Mouse (Mus musculus): ENCODE measurements around the gene Ms4a2. TPM values are rescaled to one million over a fixed set of nuclear protein-coding genes. Genes with fewer than 3 reads are reported as not detected.

Ms4a2 gene
- 0.12 TPM for polyA plus RNA-seq (2014; fragmentation: Illumina TruSeq; extraction: RNeasy Lipid Tissue Mini Kit (QIAGEN cat#74804); ENCODE audit: low read depth, low replicate concordance)

DNA sequence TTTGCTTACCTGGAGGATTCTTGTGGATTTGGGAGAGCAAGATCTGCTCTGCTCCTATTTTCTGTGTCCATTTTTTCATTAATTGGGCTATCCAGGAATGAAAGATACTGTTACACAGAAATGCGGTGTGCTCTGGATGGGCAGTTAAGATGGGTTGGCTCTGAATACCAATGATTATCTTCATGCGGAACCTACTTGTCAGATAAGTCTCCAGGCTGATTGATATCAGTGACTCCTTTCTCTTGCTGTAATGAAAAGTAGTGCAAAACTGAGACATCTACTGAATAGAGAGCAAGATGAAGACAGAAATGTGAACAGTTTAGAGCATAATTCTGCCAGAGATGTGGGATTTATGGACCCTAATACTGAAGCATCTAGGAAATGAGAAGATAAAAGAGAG is at the start of gene Ms4a2:
Ms4a2 (minus strand) TSS at position 169 of the 400 bp plus-strand sequence.

DNA sequence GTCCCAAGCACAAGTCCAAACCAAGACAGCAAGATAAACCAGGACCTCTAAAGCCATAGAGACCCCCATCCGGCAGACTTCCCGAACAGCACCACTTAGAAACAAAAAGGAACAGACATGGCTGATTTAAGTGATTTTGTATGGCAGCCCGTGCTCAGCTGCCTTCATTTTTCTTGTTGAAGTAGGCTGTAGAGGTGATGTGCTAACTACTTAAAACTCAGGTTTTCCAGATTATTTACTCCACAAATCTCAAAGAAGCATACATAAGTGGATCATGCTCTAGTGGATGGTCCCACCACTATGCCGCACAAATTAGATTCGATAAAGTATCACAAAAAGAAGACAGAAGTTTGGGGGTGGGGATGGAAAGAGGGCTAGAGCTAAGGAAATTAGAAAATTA is 36.9 kb upstream of the Ms4a2 start, which contains the start of gene Oosp2:
Oosp2 (minus strand) TSS at position 101 of the 400 bp plus-strand sequence.

DNA sequence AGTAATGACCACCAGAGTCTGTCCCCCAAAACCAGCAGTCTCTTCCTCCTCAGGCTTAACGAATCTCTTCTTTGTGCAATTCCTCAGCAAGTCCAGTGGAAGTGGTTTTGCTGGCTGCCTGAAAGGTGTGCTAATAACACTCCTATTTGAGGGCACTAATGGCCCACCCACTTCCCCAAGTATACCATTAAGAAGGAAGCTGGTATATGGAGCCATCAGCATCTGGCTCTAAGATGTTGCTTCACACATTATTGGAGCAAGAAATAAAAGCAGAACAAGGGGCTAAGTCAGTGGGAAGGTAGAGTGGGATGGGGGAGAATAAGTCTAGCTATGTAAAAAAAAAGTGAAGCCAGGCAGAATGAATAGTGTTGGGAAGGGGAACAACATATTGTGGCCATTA is 17.2 kb upstream of the Ms4a2 start, which contains the start of gene Ms4a3:
Ms4a3 (minus strand) TSS at position 120 of the 400 bp plus-strand sequence.

DNA sequence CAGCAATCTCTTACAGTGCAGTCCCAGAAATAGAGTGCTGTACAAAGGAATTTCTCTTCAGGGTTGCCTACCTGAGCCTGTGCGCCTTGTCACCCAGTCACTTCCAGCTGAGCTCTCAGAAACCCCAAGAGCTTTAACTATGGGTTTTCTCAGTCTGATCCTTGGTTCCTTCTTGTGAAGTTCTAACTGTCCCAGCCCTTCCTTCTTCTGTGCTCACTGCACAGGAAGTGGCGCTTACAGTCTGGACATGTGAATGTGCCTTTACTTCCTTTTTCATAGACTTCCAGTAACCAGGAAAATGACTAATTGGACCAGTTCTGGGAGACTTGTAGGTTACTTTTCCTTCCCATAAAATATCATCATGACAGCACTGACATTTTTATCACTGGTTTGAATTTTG is 18.9 kb downstream of the Ms4a2 start, which contains the start of gene Ms4a6d:
Ms4a6d (minus strand) TSS at position 247 of the 400 bp plus-strand sequence.

Other genes starting within 250 kb of the Ms4a2 start
- 6.6 TPM for gene Ms4a4a, start 248.2 kb downstream of the Ms4a2 start, polyA plus RNA-seq (2014; fragmentation: Illumina TruSeq; extraction: RNeasy Lipid Tissue Mini Kit (QIAGEN cat#74804); ENCODE audit: low read depth, low replicate concordance)
- 1.2 TPM for gene Ms4a4c, start 218.9 kb downstream of the Ms4a2 start, polyA plus RNA-seq (2014; fragmentation: Illumina TruSeq; extraction: RNeasy Lipid Tissue Mini Kit (QIAGEN cat#74804); ENCODE audit: low read depth, low replicate concordance)
- 4.1 TPM for gene Ms4a4b, start 180.2 kb downstream of the Ms4a2 start, polyA plus RNA-seq (2014; fragmentation: Illumina TruSeq; extraction: RNeasy Lipid Tissue Mini Kit (QIAGEN cat#74804); ENCODE audit: low read depth, low replicate concordance)
- gene Ms4a6c, start 154.4 kb downstream of the Ms4a2 start, polyA plus RNA-seq (2014; fragmentation: Illumina TruSeq; extraction: RNeasy Lipid Tissue Mini Kit (QIAGEN cat#74804); ENCODE audit: low read depth, low replicate concordance) = 12.9 TPM
- gene Gm8369, start 137.8 kb downstream of the Ms4a2 start, polyA plus RNA-seq (2014; fragmentation: Illumina TruSeq; extraction: RNeasy Lipid Tissue Mini Kit (QIAGEN cat#74804); ENCODE audit: low read depth, low replicate concordance) = 0.84 TPM
- 11.3 TPM for gene Ms4a6b, start 107.2 kb downstream of the Ms4a2 start, polyA plus RNA-seq (2014; fragmentation: Illumina TruSeq; extraction: RNeasy Lipid Tissue Mini Kit (QIAGEN cat#74804); ENCODE audit: low read depth, low replicate concordance)
- 20.0 TPM for gene Ms4a4d, start 86.9 kb downstream of the Ms4a2 start, polyA plus RNA-seq (2014; fragmentation: Illumina TruSeq; extraction: RNeasy Lipid Tissue Mini Kit (QIAGEN cat#74804); ENCODE audit: low read depth, low replicate concordance)
- gene Ms4a6d, start 18.9 kb downstream of the Ms4a2 start, polyA plus RNA-seq (2014; fragmentation: Illumina TruSeq; extraction: RNeasy Lipid Tissue Mini Kit (QIAGEN cat#74804); ENCODE audit: low read depth, low replicate concordance) = 5.1 TPM
- not detected for gene Ms4a3, start 17.1 kb upstream of the Ms4a2 start, polyA plus RNA-seq (2014; fragmentation: Illumina TruSeq; extraction: RNeasy Lipid Tissue Mini Kit (QIAGEN cat#74804); ENCODE audit: low read depth, low replicate concordance)
- gene Oosp2, start 36.8 kb upstream of the Ms4a2 start, polyA plus RNA-seq (2014; fragmentation: Illumina TruSeq; extraction: RNeasy Lipid Tissue Mini Kit (QIAGEN cat#74804); ENCODE audit: low read depth, low replicate concordance) = not detected
- not detected for gene Oosp1, start 67.4 kb upstream of the Ms4a2 start, polyA plus RNA-seq (2014; fragmentation: Illumina TruSeq; extraction: RNeasy Lipid Tissue Mini Kit (QIAGEN cat#74804); ENCODE audit: low read depth, low replicate concordance)
- gene Oosp3, start 73.3 kb upstream of the Ms4a2 start, polyA plus RNA-seq (2014; fragmentation: Illumina TruSeq; extraction: RNeasy Lipid Tissue Mini Kit (QIAGEN cat#74804); ENCODE audit: low read depth, low replicate concordance) = not detected
- not detected for gene Gif, start 123.8 kb upstream of the Ms4a2 start, polyA plus RNA-seq (2014; fragmentation: Illumina TruSeq; extraction: RNeasy Lipid Tissue Mini Kit (QIAGEN cat#74804); ENCODE audit: low read depth, low replicate concordance)
- 31.4 TPM for gene Mrpl16, start 146.7 kb upstream of the Ms4a2 start, polyA plus RNA-seq (2014; fragmentation: Illumina TruSeq; extraction: RNeasy Lipid Tissue Mini Kit (QIAGEN cat#74804); ENCODE audit: low read depth, low replicate concordance)
- 22.8 TPM for gene Stx3, start 195.7 kb upstream of the Ms4a2 start, polyA plus RNA-seq (2014; fragmentation: Illumina TruSeq; extraction: RNeasy Lipid Tissue Mini Kit (QIAGEN cat#74804); ENCODE audit: low read depth, low replicate concordance)
- not detected for gene Olfr1417, start 215.5 kb upstream of the Ms4a2 start, polyA plus RNA-seq (2014; fragmentation: Illumina TruSeq; extraction: RNeasy Lipid Tissue Mini Kit (QIAGEN cat#74804); ENCODE audit: low read depth, low replicate concordance)
- not detected for gene Olfr1418, start 237.3 kb upstream of the Ms4a2 start, polyA plus RNA-seq (2014; fragmentation: Illumina TruSeq; extraction: RNeasy Lipid Tissue Mini Kit (QIAGEN cat#74804); ENCODE audit: low read depth, low replicate concordance)

All from adipose tissue, adult 10 weeks (tissue).